Mouse (Mus musculus) monocyte, adult 59 days (primary cell): ENCODE data around the gene Gm34653. TPM values are rescaled to one million over a fixed set of nuclear protein-coding genes. Genes with fewer than 3 reads are reported as not detected.

Experiments used
- total RNA-seq, 2 experiments: library from RNA; stranded (reverse); gene quantifications; one replicate each; pipeline ENCODE4 v1.2.4; 2023

The Gm34653 gene
- total RNA-seq, result not detected

GRCm38 (mm10) chr2:34832766-34833457, at the start of gene Gm34653:
Gene Gm34653 (plus strand): TSS chr2:34833007.

GRCm38 (mm10) chr2:34799357-34800256, 33.2 kb upstream of the Gm34653 start, which contains the start of gene Rabepk:
Gene Rabepk (minus strand): TSS chr2:34799912.

GRCm38 (mm10) chr2:34825827-34826459, 6.9 kb upstream of the Gm34653 start, which contains the start of gene Fbxw2:
Gene Fbxw2 (minus strand): TSS chr2:34826311.

GRCm38 (mm10) chr2:34874271-34874670, 41.5 kb downstream of the Gm34653 start, which contains the start of gene Cutal:
Gene Cutal (plus strand): TSS chr2:34874396.

GRCm38 (mm10) chr2:34874816-34875345, 42.1 kb downstream of the Gm34653 start, which contains the start of gene Psmd5:
Gene Psmd5 (minus strand): TSS chr2:34874968.

Other genes starting within 250 kb of the Gm34653 start
- 10 to 100 TPM; 81.2 to 81.7 TPM for gene Gapvd1, start 77.8 kb upstream of the Gm34653 start, total RNA-seq
- gene Hspa5, start 61.0 kb upstream of the Gm34653 start, total RNA-seq, result 100 to 1,000 TPM; 841 TPM
- 1 to 10 TPM; 6.7 to 9.1 TPM for gene Rabepk, start 33.1 kb upstream of the Gm34653 start, total RNA-seq
- 10 to 100 TPM; 78.7 to 91.0 TPM for gene Fbxw2, start 6.7 kb upstream of the Gm34653 start, total RNA-seq
- gene Cutal, start 41.4 kb downstream of the Gm34653 start, total RNA-seq, result not detected
- 10 to 100 TPM; 17.2 to 19.6 TPM for gene Psmd5, start 42.0 kb downstream of the Gm34653 start, total RNA-seq
- 1 to 10 TPM; 4.4 to 4.7 TPM for gene Phf19, start 81.0 kb downstream of the Gm34653 start, total RNA-seq
- gene Traf1, start 128.8 kb downstream of the Gm34653 start, total RNA-seq, result 100 to 1,000 TPM in 1 of 2 experiments, 10 to 100 TPM in 1; 94.2 to 111 TPM
- not detected for gene Hc, start 228.4 kb downstream of the Gm34653 start, total RNA-seq